7 mouse cellular contexts compared by ENCODE assay signal in the genomic region with DNA sequence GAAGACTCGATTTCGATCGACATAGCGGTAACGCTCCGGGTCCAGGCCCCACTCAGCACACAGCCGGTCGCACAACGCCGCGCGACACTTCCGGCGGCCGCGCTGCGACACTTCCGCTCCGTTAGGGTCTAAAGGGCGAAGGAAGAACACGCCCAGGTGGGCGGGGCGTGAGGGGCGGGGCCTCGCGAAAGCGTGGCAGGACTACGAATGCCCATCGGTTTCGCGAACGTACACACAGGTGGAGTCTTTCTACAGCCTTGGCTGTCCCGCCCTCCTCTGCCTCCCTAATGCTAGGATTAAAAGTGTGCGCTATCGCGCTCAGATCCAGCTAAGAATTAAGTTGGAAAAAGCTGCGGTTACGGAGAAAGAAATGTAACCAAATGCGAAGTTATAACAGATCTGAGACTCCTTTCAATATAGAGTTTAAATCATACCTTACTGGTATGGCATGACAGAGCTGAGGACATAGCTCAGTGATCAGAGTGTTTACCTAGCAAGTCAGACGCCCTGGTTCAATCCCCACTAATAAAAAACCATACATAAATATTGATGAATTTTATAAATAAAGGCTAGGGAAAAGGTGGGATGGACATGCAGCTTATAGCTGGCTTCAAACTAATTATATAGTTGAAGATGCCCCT. TPM values are rescaled to one million over a fixed set of nuclear protein-coding genes. Genes with fewer than 3 reads are reported as not detected.
DNase-seq lines count a peak whose midpoint lies in the region; ATAC-seq and TF ChIP-seq lines count a peak whose summit lies in the region.

A gene (minus strand): TSS at position 144 of the 641 bp plus-strand sequence.

- DNase-seq in adrenal gland, adult 8-10 months = peak; percentile 93
- DNase-seq in embryo, embryonic 9.5 days (ENCODE audit: extremely low spot score) = peak; percentile 96
- peak; percentile 75 for DNase-seq in gonadal fat pad, adult 2 months (ENCODE audit: low read depth)
- peak; percentile 98 for DNase-seq in left cerebral cortex, postnatal 4 days

- H3K9me3 ChIP-seq in intestine, postnatal 0 days (ENCODE audit: control insufficient read depth) = no peaks in the 10 kb centered on the region
- no peaks in the 10 kb centered on the region for H3K9me3 ChIP-seq in midbrain, embryonic 12.5 days

- peaks cover 19% of the 10 kb centered on the region for H3K36me3 ChIP-seq in intestine, postnatal 0 days (ENCODE audit: control insufficient read depth, insufficient read depth)
- H3K36me3 ChIP-seq in midbrain, embryonic 12.5 days = peaks cover 29% of the 10 kb centered on the region
- H3K36me3 ChIP-seq in small intestine, adult 2 months (ENCODE audit: control insufficient read depth, insufficient read depth, low read length) = peaks cover 18% of the 10 kb centered on the region

- intact Hi-C loops in left cerebral cortex, postnatal 4 days (cut with DNase I) = loop anchor here (10.0 kb wide), 1 partner anchor 217 kb away; a partner anchor contains a TSS

- H3K27me3 ChIP-seq in intestine, postnatal 0 days (replicated peaks; ENCODE audit: control insufficient read depth, insufficient read depth, low read length) = no peaks in the 10 kb centered on the region
- peaks cover 3% of the 10 kb centered on the region; the same call in 1 of the 2 replicates for H3K27me3 ChIP-seq in midbrain, embryonic 12.5 days
- no peaks in the 10 kb centered on the region for H3K27me3 ChIP-seq in small intestine, adult 2 months (ENCODE audit: control insufficient read depth, insufficient read depth, low read length)

- peak within 1 kb of the TSS; percentile 100 for H3K4me3 ChIP-seq in intestine, postnatal 0 days (ENCODE audit: low read depth, low read length)
- H3K4me3 ChIP-seq in midbrain, embryonic 12.5 days = peak within 1 kb of the TSS; percentile 99
- H3K4me3 ChIP-seq in small intestine, adult 2 months (ENCODE audit: low read depth, low read length) = peak within 1 kb of the TSS; percentile 81

- H3K4me2 ChIP-seq in intestine, postnatal 0 days (replicated peaks; ENCODE audit: low read depth) = peak within 1 kb of the TSS; percentile 74
- H3K4me2 ChIP-seq in midbrain, embryonic 12.5 days (replicated peaks) = peak within 1 kb of the TSS; percentile 89

- WGBS in intestine, postnatal 0 days = under 1% methylated on average over 40 of the region's 40 CpGs
- WGBS in midbrain, embryonic 12.5 days = under 1% methylated on average over 40 of the region's 40 CpGs
- under 1% methylated on average over 40 of the region's 40 CpGs for WGBS in small intestine, adult 2 months

- peak within 1 kb of the TSS; percentile 84 for H3K27ac ChIP-seq in intestine, postnatal 0 days (ENCODE audit: low read depth, low read length)
- peak within 1 kb of the TSS; percentile 49; the same call in 1 of the 2 replicates for H3K27ac ChIP-seq in midbrain, embryonic 12.5 days (replicated peaks)
- H3K27ac ChIP-seq in small intestine, adult 2 months (ENCODE audit: insufficient read depth, low read depth, low read length) = peak within 1 kb of the TSS; percentile 28

- peak within 1 kb of the TSS; percentile 92 for H3K9ac ChIP-seq in intestine, postnatal 0 days (ENCODE audit: low read depth, low read length)
- peak within 1 kb of the TSS; percentile 86 for H3K9ac ChIP-seq in midbrain, embryonic 12.5 days (replicated peaks)

- ATAC-seq in intestine, postnatal 0 days = peak; percentile 97
- peak; percentile 99 for ATAC-seq in midbrain, embryonic 12.5 days (ENCODE audit: low FRiP score, low read depth)

- no peak for TF ChIP-seq CTCF in intestine, postnatal 0 days (IDR thresholded peaks at IDR 0.05; ENCODE audit: low read depth)
- no peak for TF ChIP-seq CTCF in small intestine, adult 2 months (IDR thresholded peaks at IDR 0.05; ENCODE audit: extremely low read depth, insufficient read length, insufficient replicate concordance, low read depth, low read length)

- peak; percentile 62; the same call in 1 of the 2 replicates for TF ChIP-seq POLR2A in small intestine, adult 2 months (IDR thresholded peaks at IDR 0.05; ENCODE audit: low read depth, low read length)

- H3K4me1 ChIP-seq in intestine, postnatal 0 days (replicated peaks; ENCODE audit: control insufficient read depth, insufficient read depth, low read length) = no peaks in the 10 kb centered on the region
- peaks cover 7% of the 10 kb centered on the region for H3K4me1 ChIP-seq in midbrain, embryonic 12.5 days
- no peaks in the 10 kb centered on the region for H3K4me1 ChIP-seq in small intestine, adult 2 months (ENCODE audit: control insufficient read depth, insufficient read depth, insufficient read length, low read length)

RNA-seq across cellular contexts. Expression of the gene that starts here (rescaled TPM):
- 10 to 100 TPM; 59.2 to 65.8 (median 62.7) TPM for total RNA-seq in adrenal gland, adult 8-10 months (2022)
- 27.0 and 33.2 TPM in 2 replicates for polyA plus RNA-seq in gonadal fat pad, adult 2 months (2012; rRNA removed)
- polyA plus RNA-seq in intestine, postnatal 0 days (2015; fragmentation: Nextera tagmentation; extraction: Ambion mirVana) = 68.8 and 72.1 TPM in 2 replicates
- 10 to 100 TPM; 52.9 to 54.9 TPM for total RNA-seq in left cerebral cortex, postnatal 4 days (2021)
- polyA plus RNA-seq in midbrain, embryonic 12.5 days (2016; fragmentation: Nextera tagmentation; extraction: Ambion mirVana) = 149 and 154 TPM in 2 replicates
- 5.6 and 9.6 TPM in 2 replicates for polyA plus RNA-seq in small intestine, adult 2 months (2012; rRNA removed)

Comparison
In these comparisons a context has a peak if more than half of its experiments do, and no peak if none do; other contexts are left out.
1. Peak in every context shown above with its lines: DNase-seq, ATAC-seq, H3K4me3 ChIP-seq and H3K27ac ChIP-seq.
2. H3K27ac ChIP-seq: peak in every context shown above with its lines; median percentile 84 in intestine, postnatal 0 days; 49 in midbrain, embryonic 12.5 days; 28 in small intestine, adult 2 months.